Mouse (Mus musculus) stomach, embryonic 16.5 days (tissue): ENCODE results near the gene Rhov. TPM values are rescaled to one million over a fixed set of nuclear protein-coding genes. Genes with fewer than 3 reads are reported as not detected.

Source experiments
- ATAC-seq: fragments of 200-750 bp; cut with Nextera tagmentation; 2 replicates; pipeline ENCODE4 v1.8.0; 2017; ENCODE audit warnings: moderate number of reproducible peaks, moderate TSS enrichment; ENCODE audit not compliant: insufficient read depth, low FRiP score
- H3K27ac ChIP-seq: fragments of 300-500 bp; sonication (generic); 2 replicates; pipeline ENCODE4 v1.5.1; 2014; ENCODE audit warnings: low read length
- H3K27me3 ChIP-seq: fragments of 300-500 bp; sonication (generic); 2 replicates; pipeline ENCODE4 v1.6.1; 2014; ENCODE audit warnings: low read length, control low read depth, mixed read lengths; ENCODE audit not compliant: control insufficient read depth, insufficient read depth
- H3K36me3 ChIP-seq: fragments of 300-500 bp; sonication (generic); 2 replicates; pipeline ENCODE4 v1.6.1; 2014; ENCODE audit warnings: low read length; ENCODE audit not compliant: control insufficient read depth, insufficient read depth
- H3K4me1 ChIP-seq: fragments of 300-500 bp; sonication (generic); 2 replicates; pipeline ENCODE4 v1.6.1; 2014; ENCODE audit warnings: low read length, control low read depth, mixed read lengths; ENCODE audit not compliant: control insufficient read depth, insufficient read depth
- H3K4me2 ChIP-seq: fragments of 300-500 bp; sonication (generic); 2 replicates; pipeline ENCODE4 v1.6.1; 2014; ENCODE audit warnings: low read depth, low read length, mixed read lengths
- H3K4me3 ChIP-seq: fragments of 300-500 bp; sonication (generic); replicated peaks from 2 replicates; pipeline ENCODE4 v1.5.1; 2014; ENCODE audit warnings: mild to moderate bottlenecking, low read length
- H3K9ac ChIP-seq: fragments of 300-500 bp; sonication (generic); 2 replicates; pipeline ENCODE4 v1.6.1; 2014; ENCODE audit warnings: low read length
- H3K9me3 ChIP-seq: fragments of 300-500 bp; sonication (generic); replicated peaks from 2 replicates; pipeline ENCODE4 v1.6.1; 2016; ENCODE audit warnings: low read length, control low read depth; ENCODE audit not compliant: control insufficient read depth
- WGBS: fragments of 180-500 bp; shearing (Covaris S2); extraction: QIAGEN DNeasy Blood & Tissue Kit; methylation state at CpG from one replicate; pipeline ENCODE4 v1.1.7; 2014; 5-methylcytosine and 5-hydroxymethylcytosine counted together
- polyA plus RNA-seq: library from polyadenylated mRNA; unstranded; fragments of >200 nt; fragmentation: Nextera tagmentation; extraction: Ambion mirVana; gene quantifications from 2 replicates; pipeline ENCODE4 v1.2.1, GENCODE M21; 2015

The Rhov gene
- polyA plus RNA-seq, 1 experiment from 2014 or later, result 30.2 TPM

DNA sequence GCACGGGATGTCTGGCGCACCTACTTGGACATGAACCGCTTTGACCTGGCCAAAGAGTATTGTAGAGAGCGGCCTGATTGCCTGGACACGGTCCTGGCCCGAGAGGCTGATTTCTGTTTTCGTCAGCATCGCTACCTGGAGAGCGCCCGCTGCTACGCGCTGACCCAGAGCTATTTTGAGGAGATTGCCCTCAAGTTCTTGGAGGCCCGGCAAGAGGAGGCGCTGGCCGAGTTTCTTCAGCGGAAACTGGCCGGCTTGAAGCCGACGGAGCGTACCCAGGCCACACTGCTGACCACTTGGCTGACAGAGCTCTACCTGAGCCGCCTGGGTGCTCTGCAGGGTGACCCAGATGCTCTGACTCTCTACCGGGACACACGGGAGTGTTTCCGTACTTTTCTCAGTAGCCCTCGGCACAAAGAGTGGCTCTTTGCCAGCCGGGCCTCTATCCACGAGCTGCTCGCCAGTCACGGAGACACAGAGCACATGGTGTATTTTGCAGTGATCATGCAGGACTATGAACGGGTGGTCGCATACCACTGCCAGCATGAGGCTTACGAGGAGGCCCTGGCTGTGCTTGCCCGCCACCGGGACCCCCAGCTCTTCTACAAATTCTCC lies 22.8 kb upstream of the Rhov start:
- Histone ChIP-seq H3K36me3 (peaks cover 42% of the 10 kb centered on the region), H3K4me1 (peaks cover 13% of the 10 kb centered on the region), H3K4me2 (no peak overlapping the region), H3K27me3 (no peaks in the 10 kb centered on the region), H3K4me3 (no peak overlapping the region), H3K27ac (no peak overlapping the region), H3K9me3 (no peaks in the 10 kb centered on the region), H3K9ac (no peak overlapping the region)
- ATAC-seq, result no peak
- 92% methylated on average over 34 of the region's 34 CpGs for WGBS

GRCm38 (mm10) chr2:119293311-119293710 lies 22.2 kb upstream of the Rhov start:
- Histone ChIP-seq H3K27me3 (no peaks in the 10 kb centered on the region), H3K27ac (no peak overlapping the region), H3K9ac (no peak overlapping the region), H3K4me2 (no peak overlapping the region), H3K36me3 (peaks cover 42% of the 10 kb centered on the region), H3K4me1 (peaks cover 13% of the 10 kb centered on the region), H3K4me3 (no peak overlapping the region), H3K9me3 (no peaks in the 10 kb centered on the region)
- ATAC-seq, result no peak
- 91% methylated on average over 17 of the region's 17 CpGs for WGBS

- peaks cover 13% of the 10 kb centered on the region for H3K4me1 ChIP-seq
- no peaks in the 10 kb centered on the region for H3K9me3 ChIP-seq
- no peak overlapping the region for H3K4me3 ChIP-seq
- no peak for ATAC-seq
- no peaks in the 10 kb centered on the region for H3K27me3 ChIP-seq
- WGBS, result 93% methylated on average over 17 of the region's 17 CpGs
- H3K27ac ChIP-seq, result no peak overlapping the region
- H3K4me2 ChIP-seq, result no peak overlapping the region
- H3K36me3 ChIP-seq, result peaks cover 42% of the 10 kb centered on the region
- no peak overlapping the region for H3K9ac ChIP-seq
These were observed 21.8 kb upstream of the Rhov start for GRCm38 (mm10) chr2:119292852-119293251.

DNA sequence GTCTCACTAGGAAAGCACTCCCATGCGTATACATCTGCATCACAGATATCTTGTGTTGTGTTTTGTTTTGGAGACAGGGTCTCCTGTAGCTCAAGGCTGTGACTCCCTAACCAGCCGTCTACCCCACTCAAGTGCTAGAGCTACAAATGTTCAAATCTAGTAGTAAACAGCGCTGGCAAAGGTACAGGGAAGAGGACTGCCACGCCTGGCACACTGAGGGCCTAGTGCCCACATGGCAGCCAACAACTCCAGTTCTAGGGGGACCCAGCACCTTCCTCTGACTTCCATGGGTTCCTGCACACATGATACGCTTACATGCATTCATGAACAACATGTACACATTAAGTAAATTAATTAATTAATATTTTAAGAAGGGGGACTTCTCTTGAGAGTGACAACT lies 21.2 kb upstream of the Rhov start:
- H3K27ac ChIP-seq, result no peak overlapping the region
- no peak for ATAC-seq
- 91% methylated on average over 5 of the region's 5 CpGs for WGBS
- H3K36me3 ChIP-seq, result peaks cover 39% of the 10 kb centered on the region
- peaks cover 13% of the 10 kb centered on the region for H3K4me1 ChIP-seq
- H3K9me3 ChIP-seq, result no peaks in the 10 kb centered on the region
- no peaks in the 10 kb centered on the region for H3K27me3 ChIP-seq
- no peak overlapping the region for H3K9ac ChIP-seq
- H3K4me2 ChIP-seq, result no peak overlapping the region
- no peak overlapping the region for H3K4me3 ChIP-seq

DNA sequence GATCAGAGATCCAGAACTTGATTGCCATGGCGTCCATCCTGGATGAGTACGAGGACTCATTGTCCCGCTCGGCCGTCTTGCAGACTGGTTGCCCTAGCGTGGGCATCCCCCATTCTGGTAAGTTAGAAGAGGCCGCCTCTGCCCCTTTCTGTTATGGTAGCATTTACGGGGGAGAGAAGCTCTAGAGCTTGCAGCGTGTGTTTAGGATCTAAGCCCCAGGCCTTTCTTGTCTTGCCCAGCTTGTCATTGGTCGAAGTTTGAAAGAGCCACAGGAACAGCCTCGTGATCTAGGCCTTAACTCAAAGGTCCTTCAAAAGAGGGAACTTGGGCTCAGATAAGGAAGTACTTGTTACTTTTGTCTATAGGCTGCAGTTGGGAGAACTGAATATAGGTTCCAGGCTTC lies 17.9 kb upstream of the Rhov start:
- H3K9ac ChIP-seq, result peak overlapping the region; percentile 88
- H3K27me3 ChIP-seq, result no peaks in the 10 kb centered on the region
- peaks cover 18% of the 10 kb centered on the region; the same call in 1 of the 2 replicates for H3K36me3 ChIP-seq
- H3K27ac ChIP-seq, result peak overlapping the region; percentile 77
- peak overlapping the region; percentile 80 for H3K4me2 ChIP-seq
- WGBS, result under 1% methylated on average over 11 of the region's 11 CpGs
- H3K9me3 ChIP-seq, result no peaks in the 10 kb centered on the region
- peaks cover 13% of the 10 kb centered on the region for H3K4me1 ChIP-seq
- peak overlapping the region; percentile 68 for H3K4me3 ChIP-seq
- ATAC-seq, result no peak

DNA sequence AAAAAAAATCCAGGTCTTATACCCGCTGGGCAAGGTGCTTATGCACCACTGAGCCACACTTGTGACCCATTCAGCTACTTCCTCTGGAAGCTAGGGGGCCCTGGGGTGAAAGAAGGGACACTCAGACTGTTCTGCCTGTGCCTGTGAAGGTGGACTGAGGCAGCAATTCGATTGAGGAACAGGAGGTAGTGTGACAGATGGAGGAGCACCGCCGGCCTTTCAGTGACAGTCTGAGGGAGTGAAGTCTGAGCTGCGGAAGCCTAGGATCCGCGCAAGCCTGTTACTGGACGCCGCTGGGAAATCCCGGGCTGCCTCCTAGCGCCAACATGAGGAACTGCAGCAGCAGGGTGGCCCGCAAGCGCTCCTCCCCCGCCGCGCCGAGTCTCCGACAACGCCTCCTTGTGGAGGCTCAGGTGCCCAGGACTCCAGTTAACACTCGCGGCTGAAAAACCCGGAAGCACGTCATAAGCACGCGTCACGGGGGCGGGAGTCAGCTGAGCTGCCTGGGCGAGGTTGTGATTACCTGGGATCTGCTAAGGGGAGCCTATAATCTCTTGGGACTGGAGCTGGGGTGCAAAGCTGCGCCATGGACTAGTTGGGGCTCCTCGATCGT lies 17.3 kb upstream of the Rhov start, which contains the start of gene Vps18:
TSS of gene Vps18 (plus strand) at position 471 of the 613 bp plus-strand sequence.
- peaks cover 13% of the 10 kb centered on the region for H3K4me1 ChIP-seq
- ATAC-seq, result peak; percentile 96
- H3K9ac ChIP-seq, result peak within 1 kb of the TSS; percentile 88
- peak within 1 kb of the TSS; percentile 68 for H3K4me3 ChIP-seq
- H3K36me3 ChIP-seq, result peaks cover 12% of the 10 kb centered on the region; the same call in 1 of the 2 replicates
- no peaks in the 10 kb centered on the region for H3K27me3 ChIP-seq
- peak within 1 kb of the TSS; percentile 77 for H3K27ac ChIP-seq
- peak within 1 kb of the TSS; percentile 80 for H3K4me2 ChIP-seq
- no peaks in the 10 kb centered on the region for H3K9me3 ChIP-seq
- WGBS, result under 1% methylated on average over 31 of the region's 31 CpGs

- peaks cover 13% of the 10 kb centered on the region for H3K4me1 ChIP-seq
- no peak overlapping the region for H3K9ac ChIP-seq
- peaks cover 10% of the 10 kb centered on the region; the same call in 1 of the 2 replicates for H3K36me3 ChIP-seq
- H3K9me3 ChIP-seq, result no peaks in the 10 kb centered on the region
- no peak for ATAC-seq
- 85% methylated on average over 5 of the region's 5 CpGs for WGBS
- no peak overlapping the region for H3K4me3 ChIP-seq
- no peak overlapping the region for H3K27ac ChIP-seq
- H3K4me2 ChIP-seq, result no peak overlapping the region
- no peaks in the 10 kb centered on the region for H3K27me3 ChIP-seq
These were observed 16.3 kb upstream of the Rhov start for GRCm38 (mm10) chr2:119287372-119287771.

DNA sequence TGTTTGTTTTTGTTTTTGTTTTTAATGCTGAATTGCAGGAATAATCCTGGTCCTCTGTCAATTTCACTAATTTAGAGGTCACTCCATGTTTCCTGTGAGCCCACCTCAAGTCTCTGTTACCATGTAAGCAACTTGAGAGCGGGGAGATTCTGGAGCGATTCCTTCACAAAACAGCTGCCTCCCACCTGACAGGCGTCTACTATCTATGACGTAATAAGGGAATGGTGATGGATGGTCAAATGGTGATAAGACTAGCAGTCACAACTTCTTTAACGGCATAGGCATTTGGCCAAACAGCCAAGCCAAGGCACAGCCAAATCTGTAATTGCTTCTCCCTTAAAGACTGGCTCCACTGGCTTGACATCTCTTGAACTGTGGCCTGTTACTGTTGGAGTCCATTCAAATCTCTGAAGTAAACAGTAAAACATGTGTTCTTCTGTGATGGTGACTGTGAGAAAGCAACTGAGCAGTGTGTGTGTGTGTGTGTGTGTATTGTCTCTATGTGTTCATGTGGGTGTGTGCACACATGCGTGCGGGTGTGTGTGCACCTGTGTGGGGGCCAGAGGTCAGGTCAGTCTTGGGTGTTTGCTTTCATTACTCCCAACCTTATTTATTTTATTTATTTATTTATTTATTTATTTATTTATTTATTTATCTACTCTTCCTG lies 11.0 kb upstream of the Rhov start:
- 68% methylated on average over 7 of the region's 7 CpGs for WGBS

GRCm38 (mm10) chr2:119277810-119278209 lies 6.7 kb upstream of the Rhov start:
- no peak for ATAC-seq
- Histone ChIP-seq H3K4me3 (no peak overlapping the region), H3K4me1 (no peaks in the 10 kb centered on the region), H3K27ac (no peak overlapping the region), H3K9ac (no peak overlapping the region), H3K9me3 (no peaks in the 10 kb centered on the region), H3K36me3 (no peaks in the 10 kb centered on the region), H3K4me2 (no peak overlapping the region), H3K27me3 (no peaks in the 10 kb centered on the region)
- 89% methylated on average over 23 of the region's 23 CpGs for WGBS

More for the DNA sequence above, 11.0 kb upstream of the Rhov start:
- Histone ChIP-seq H3K27me3 (no peaks in the 10 kb centered on the region), H3K27ac (no peak overlapping the region), H3K9me3 (no peaks in the 10 kb centered on the region), H3K4me1 (no peaks in the 10 kb centered on the region), H3K4me3 (no peak overlapping the region), H3K9ac (no peak overlapping the region), H3K4me2 (no peak overlapping the region), H3K36me3 (no peaks in the 10 kb centered on the region)
- no peak for ATAC-seq
